Mouse (Mus musculus) granulocyte monocyte progenitor cell, adult 5-6 weeks (primary cell): ENCODE data around the gene Atp1b3. TPM values are rescaled to one million over a fixed set of nuclear protein-coding genes. Genes with fewer than 3 reads are reported as not detected.
A peak's percentile ranks its signal among the peaks of the same experiment; 100 is the strongest.
"Not testable (repeated sequence)": the region's sequence is repeated elsewhere in the genome, so short reads cannot be mapped to it uniquely, and the experiment has no call there.

ENCODE experiments used
- ATAC-seq: replicated peaks from 2 replicates; pipeline ENCODE4 v1.8.0; 2016; ENCODE audit warnings: mild to moderate bottlenecking, moderate TSS enrichment, inconsistent platforms; ENCODE audit not compliant: poor library complexity, severe bottlenecking
- total RNA-seq, 2 experiments: library from RNA; stranded (forward) in 1 of 2; stranded (reverse) in 1 of 2; fragments of 200-712, 200-1000 nt in 1 of 2; fragments of >200 nt in 1 of 2; fragmentation: Nextera tagmentation in 1 of 2; gene quantifications; 2 replicates each; pipeline ENCODE4 v1.2.3; 2014 to 2017

Atp1b3 gene
- total RNA-seq, 2 experiments from 2014 or later: 124 to 125 TPM

DNA sequence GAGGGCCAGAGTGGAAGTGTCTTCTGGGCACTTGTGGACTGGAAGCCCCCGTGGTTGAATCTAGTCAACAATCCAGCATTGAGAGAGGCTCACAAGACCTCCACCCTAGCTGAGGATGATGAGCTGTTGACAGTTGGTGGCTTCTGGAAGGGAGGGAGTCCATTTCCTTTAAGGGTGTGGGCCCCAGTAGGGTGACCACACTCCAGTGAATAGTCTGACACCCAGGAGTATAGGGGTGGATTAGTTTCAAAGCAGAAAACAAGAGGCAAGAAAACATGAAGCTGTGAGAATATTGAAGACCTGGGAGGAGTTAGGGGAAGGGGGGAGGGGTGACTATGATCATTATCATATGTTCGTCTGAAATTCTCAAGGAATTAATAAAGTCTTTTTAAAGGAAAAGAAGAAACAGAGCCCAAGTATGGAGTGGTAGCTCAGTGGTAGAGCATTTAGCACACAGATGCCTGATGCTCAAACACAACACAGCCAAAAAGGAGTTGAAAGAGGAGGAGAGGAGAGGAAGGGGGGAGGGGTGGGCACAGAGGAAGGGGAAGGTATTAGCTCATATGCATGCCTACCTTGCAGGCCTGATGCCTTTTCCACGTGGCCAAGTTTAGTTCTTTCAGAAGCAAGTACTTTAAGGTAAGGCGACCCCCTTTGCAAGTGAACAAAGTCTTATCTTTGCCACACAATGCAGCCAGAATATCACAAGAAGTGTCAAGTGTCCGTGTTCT lies 5.6 kb upstream of the Atp1b3 start:
- ATAC-seq: peak; percentile 73

DNA sequence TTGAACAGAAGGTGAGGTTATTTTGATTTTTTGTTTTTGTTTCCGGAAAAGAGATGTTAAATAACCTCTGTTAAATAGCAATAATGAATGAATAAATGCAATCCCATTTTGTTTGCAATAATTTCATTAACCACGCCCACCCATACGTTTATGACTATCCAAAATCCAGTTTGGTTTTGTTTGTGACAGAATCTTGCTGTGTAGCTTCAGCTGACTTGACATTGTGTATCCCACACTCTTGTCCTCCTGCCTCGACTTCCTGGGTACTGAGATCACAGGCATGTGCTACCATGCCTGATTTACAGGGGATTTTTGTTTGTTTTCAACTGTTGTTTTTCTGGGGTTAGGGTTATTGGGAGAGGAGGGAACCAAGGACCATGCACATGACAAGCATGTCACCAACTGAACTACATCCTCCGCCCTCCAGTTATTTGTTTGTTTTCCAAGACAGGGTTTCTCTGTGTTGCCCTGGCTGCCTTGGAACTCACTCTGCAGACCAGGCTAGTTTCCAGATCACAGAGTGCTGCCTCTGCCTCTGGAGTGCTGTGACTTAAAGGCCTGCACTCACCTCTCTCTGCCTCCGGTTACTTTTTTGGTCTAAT lies 1.1 kb upstream of the Atp1b3 start:
- ATAC-seq: no peak

DNA sequence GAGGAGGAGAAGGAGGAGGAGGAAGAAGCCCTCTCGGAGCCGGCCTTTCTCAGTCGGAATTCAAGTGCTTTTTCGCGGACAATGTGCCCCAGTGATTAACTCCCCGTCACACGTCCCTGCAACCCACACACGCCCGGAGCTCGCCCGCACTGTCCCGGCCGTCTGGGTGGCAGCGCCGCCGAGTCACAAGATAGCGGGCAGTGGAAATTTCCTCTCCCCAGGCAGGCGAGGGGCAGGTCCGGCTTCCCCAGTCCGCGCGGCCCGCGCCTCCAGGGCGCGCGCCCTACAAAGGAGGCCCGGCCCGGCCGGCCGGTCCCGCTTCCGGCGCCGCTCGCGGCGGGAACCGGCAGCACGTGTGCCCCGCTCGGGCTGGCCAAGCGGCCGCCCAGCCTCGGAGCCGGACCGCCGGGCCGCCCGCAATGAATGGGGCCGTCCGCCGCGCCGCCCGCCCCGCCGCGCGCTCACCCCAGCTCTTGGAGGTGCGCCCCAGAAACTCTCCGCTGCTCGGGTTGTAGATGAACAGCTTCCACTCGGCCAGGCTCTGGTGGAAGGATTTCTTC lies 581 bp downstream of the Atp1b3 start:
- ATAC-seq: peak; percentile 37

DNA sequence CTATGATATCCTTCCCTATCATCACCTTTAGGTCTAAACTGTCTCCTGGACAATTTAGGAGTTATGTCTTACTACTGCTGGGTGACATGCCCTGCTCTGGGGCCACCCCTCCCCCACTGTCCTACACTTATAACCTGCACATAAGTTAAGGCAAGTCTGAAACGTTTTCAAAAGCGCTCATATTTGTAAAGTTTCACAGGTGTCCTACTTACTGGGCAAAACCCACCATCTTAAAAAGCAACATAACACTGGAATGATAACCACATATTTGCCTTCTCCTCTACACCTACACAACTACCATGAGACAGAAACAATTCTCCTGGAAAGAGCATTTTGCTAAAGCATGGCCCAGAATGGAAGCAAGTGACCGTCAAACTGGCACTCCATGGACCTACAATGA lies 4.2 kb downstream of the Atp1b3 start:
- no peak for ATAC-seq

DNA sequence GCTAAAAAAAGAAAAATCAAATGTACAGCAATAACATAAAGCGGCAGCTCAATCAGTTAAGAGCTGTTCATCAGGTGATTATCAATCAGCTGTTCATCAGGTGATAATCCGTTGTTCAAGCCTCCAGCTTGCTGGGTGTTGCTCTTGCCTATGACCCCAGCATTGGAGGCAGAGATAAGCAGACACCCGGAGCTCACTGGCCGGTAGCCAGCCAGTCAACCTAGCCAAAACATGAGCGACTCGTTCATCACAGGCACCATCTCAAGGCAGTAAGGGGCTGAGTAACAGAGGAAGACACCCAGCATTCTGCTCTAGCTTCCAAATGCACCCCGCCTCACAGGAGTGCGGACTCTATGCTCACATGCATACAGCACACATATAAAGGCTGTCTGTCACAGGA lies 10.4 kb downstream of the Atp1b3 start:
- no peak for ATAC-seq

DNA sequence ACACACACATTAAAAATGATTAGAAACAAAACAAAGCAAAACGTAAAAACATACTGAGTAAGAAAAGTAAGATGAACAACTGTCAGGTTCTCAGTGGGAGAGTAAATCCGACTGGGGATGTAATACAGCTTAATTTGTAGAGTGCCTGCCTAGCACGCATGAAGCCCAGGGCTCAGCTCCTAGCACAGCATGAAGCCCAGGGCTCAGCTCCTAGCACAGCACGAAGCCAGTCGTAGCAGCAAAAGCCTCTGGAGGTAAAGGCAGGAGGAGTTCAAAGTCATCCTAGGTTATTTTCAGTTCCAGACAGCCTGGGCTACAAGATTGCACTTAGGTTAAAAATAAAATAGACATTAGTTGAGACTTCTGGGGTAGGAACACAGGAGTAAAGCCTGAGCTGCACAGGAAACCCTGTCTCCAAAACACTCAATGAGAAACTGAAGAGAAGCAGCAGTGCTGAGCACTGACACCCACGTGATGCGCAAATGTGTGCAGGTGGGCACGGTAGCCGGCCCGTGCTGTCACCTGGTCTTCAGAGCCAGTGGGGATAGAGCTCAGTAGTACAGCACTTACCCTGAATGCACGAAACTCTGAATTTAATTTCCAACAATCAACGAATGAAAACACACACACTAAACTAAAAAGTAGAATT lies 11.0 kb downstream of the Atp1b3 start:
- ATAC-seq: no peak

DNA sequence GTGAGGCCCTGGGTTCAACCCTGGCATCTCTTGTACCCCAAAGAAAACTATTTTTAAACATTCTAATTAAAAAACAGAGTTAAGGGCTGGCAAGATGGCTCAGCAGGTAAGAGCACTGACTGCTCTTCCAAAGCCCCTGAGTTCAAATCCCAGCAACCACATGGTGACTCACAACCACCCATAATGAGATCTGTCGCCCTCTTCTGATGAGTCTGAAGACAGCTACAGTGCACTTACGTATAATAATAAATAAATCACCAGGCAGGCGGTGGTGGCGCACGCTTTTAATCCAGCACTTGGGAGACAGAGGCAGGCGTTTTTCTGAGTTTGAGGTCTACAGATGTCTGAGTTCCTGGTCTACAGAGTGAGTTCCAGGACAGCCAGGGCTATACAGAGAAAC lies 12.5 kb downstream of the Atp1b3 start:
- not testable (repeated sequence) for ATAC-seq

DNA sequence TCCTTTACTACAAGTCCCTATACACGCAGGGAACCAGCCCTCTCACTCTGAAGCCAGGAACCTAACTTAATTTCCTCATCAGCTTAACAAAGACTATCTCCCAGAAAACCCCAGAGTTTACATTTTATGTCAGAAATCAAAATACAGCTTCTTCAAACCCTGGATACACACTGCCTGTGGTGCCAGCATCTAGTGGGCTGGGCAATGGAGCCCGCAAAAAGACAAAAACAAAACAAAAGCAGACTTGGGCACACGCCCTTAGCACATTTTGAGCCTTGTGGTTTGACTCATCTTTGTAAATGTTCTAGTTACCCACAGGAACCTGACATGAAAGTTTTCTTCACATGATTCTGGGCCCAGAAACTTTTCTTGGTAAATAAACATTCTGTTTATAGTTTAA lies 13.8 kb downstream of the Atp1b3 start:
- no peak for ATAC-seq

DNA sequence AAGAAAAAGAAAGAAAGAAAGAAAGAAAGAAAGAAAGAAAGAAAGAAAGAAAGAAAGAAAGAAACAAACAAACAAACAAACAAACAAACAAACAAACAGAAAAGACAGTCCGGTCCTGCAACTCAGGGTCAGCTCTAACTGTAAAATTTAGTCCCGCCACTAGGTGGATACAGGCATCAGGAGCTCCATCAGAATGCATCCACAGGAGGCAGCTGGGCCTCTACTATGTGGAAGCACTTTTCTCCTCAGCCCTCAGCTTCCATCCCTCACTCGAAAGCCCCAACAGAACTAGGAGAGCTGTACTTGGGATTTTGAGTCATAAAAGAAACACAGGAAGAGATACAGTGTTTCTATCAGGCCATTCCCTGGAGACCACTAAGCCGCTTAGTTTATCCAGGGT lies 14.2 kb downstream of the Atp1b3 start:
- ATAC-seq: peak; percentile 95

DNA sequence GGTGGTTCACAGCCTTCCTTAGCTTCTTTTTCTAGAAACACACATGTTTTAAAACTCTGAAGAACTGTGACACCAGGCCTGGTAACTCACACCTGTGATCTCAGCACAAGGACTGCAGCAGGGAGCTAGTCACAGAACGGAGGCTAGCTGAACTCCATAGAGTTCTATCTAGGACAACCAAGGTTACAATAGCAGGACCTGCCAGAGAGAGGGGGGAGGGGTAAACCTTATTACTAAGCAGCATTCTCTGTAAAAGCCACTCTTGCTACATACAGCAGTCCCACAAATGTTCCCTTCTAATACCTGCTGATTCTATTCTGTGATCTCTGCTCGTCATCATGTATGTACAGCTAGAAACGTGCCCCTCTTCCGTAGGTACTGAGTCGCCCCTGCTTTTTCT lies 15.4 kb downstream of the Atp1b3 start:
- ATAC-seq: no peak

DNA sequence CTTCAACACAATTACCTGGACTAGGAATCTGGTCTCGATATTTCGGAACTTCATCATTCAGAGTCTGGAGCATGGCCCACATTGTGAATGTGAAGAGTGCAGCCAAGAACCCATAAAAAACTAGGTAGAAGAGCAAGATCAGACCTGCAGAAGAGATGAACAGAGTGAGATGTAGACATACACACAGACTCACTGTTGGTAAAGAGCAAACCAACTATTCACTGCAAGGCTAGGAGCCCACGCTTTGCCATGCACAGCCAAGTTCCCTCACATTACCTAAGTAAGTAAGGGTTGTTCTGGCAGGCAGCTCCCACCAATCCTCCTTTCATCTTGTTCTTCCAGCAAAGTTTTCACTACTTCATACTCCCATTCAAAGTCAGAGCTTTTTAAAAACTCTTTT lies 18.5 kb downstream of the Atp1b3 start:
- ATAC-seq: no peak

DNA sequence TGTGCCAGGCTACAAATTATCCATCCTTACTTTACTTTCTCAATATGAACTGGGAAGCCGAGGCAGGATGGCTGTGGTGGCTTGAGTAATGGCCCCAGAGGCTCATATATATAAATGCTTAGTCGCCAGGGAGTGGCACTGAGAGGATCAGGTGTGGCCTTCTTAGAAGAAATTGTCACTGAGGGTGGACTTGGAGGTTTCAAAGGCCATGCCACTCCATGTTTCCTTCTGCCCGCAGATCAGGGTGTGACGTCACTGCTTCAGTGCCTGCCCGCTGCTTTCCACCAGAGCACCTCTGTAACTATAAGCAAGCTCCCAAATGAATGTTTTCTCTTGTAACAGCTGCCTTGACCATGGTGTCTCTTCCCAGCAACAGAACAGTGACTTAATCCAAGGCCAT lies 33.1 kb downstream of the Atp1b3 start:
- ATAC-seq: no peak

DNA sequence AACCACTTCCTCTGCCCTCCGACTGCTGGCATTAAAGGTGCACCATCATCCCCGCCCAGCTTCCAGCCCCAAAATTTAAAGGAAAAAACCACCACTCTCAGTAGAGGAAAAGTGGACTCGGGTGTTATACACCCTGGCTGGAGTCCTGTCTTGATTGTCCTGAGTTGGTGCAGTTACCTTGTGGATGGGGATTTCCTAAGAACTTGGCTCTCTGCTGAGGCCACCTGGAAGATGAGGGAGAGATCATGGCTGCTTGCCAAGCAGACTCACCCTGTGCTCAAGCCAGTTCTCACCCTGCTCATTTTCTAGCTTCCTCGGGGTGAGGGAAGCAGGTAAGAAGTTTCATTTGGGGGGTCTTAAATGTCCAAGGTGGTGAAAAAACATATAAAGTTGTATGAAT lies 36.0 kb downstream of the Atp1b3 start:
- ATAC-seq: no peak

DNA sequence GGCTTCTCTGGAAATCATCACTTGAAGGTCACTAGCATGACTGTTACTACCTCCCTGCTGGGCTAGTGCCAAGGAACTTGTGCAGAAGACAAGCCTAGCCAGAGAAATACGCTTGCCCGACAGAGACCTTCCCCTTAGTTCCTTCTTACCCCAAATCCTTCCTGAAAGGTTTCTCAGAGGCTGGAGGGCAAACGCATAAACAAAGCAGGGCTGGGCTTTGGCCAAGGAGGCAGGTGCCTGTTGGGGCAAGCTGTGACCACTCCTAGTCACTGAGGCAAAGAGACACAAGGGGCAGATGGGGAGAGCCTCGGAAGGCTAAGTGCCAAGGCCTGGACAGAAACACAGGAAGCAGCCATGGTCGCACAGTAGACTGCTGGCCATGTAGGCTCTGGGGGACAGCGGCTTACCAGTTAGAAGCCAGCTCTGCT lies 37.7 kb downstream of the Atp1b3 start:
- peak; percentile 10; the same call in 1 of the 2 replicates for ATAC-seq

DNA sequence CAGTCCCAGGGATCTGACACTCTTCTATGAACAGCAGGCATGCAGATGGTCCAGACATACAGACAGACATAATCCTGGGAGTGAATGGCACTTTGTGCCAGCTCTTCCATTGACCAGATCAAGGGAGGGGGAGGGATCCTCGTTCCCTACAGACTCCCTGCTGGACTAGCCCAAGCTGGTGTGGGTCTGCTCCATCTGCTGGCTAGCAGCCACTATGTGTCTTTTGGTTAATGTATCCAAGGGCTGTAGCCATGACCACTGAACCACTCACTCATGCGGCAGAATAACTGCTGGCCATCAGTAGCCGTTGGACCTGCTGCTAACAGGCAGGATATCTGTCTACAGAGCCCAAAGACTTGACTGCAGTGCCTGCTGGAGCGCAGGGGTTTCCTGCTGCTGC lies 39.7 kb downstream of the Atp1b3 start:
- 0 out of 2 replicates have a peak, but pooled peaks have one; percentile 10 for ATAC-seq

DNA sequence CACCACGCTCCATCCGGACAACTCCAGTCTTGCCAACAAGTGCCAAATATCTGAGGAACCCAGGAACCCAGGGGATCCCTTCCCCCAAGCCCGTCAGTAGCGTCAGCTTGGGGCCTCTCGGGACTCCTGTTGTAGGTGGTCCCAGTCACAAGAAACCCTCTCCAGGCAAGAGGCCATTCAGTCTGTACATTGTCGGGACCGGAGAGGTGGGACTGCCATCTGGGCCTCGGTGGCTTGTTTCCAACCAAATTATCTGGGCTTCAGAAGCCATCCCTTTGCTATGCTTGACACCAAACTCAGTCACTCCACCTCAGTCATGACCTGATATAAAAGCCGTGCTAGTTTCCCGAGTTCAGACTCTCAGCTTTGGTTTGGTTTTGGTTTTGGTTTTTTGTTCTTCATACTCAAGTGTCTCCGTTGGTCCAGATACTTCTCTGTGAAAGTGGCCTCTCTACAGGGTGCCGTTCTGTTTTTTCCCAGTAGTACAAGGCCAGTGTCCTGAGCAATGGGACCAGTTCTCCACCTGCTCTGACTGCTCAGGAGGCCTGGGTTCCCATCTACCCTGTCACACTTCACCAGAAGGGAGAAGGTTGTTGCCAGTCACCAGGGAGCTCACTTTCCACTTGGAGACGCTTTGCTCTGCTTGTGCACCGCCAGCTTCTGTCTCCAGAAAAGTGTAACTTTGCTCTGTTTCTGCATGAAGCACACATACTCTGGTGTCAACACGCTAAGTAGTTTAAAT lies 41.7 kb downstream of the Atp1b3 start:
- ATAC-seq: no peak

DNA sequence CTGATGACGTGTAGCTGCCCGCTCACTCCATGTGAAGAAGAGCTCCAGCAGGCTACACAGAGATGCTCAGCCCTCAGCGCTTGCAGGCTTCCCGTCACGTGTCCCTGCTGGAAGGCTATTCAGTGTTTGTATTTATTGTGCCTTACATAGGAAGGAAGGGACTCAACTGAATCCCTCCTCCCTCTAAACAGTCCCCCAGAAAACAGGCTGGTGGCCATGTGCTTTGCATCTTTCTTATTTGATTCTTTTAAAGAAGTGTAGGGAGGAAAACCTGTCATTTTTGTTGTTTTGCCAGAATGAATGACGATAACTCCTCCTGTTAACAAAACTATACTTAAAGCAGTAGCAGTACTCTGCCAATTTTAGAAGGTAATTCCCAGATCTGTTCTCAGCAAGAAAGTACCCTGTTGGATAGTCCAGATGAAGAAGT lies 43.7 kb downstream of the Atp1b3 start:
- ATAC-seq: no peak

DNA sequence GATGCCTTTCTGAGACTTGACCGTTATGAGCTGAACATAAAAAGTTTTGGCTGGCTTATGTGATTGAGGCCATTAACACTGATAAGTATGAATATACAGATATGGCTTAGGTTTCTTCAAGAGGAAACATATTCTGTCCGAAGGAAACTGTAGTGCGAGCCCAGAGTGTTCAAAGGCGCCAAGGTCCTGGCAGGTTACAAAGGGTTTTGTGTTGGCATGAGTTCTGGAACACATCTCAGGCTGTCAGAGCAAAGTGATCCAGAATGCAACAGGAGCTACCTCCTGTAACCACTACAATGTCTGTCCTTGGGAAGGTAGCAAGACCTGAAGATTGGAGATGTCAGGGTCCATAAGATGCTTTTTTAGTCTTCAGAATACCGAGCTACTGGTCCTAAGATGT lies 44.9 kb downstream of the Atp1b3 start:
- ATAC-seq: no peak

DNA sequence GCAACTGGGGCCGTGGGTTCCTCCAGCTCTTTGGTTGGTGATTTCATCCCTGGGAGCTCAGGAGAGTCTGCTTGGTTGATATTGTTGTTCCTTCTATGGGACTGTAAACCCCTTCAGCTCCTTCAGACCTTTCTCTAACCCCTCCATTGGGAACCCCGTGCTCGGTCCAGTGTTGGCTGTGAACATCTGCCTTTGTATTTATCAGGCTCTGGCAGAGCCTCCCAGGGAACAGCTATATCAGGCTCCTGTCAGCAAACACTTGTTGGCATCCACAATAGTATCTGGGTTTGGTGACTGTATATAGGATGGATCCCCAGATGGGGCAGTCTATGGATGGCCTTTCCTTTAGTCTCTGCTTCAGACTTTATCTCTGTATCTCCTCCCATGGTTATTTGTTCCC lies 52.2 kb downstream of the Atp1b3 start:
- no peak for ATAC-seq

DNA sequence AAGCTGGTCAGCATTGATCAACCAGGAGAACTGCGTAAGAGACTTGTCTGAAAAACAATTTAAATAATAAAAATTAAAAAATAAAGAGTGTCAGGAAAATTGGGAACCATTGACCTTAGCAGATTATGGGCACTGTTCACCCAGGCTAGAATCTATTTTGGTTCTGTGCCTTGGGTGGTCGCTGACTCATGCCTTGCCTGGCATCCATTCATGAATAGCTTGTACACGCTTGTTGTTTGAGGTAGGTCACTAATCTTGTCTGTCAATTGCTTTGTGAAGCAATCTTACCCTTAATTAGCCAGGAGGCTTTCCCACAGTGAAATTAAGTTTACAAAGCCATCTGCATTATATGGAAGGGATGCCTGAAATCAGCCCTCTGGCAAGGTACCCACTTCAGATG lies 55.4 kb downstream of the Atp1b3 start:
- no peak for ATAC-seq
